Mouse (Mus musculus) megakaryocyte, embryonic 14.5 days (primary cell): Measurements from ENCODE around the gene Slc35e3. TPM values are rescaled to one million over a fixed set of nuclear protein-coding genes. Genes with fewer than 3 reads are reported as not detected.
A peak's percentile ranks its signal among the peaks of the same experiment; 100 is the strongest.

Experiments
- H3K27me3 ChIP-seq: replicated peaks from 2 replicates; pipeline ENCODE3; 2012; ENCODE audit warnings: inconsistent platforms
- H3K36me3 ChIP-seq: replicated peaks from 2 replicates; pipeline ENCODE3; 2012; ENCODE audit warnings: low read length, inconsistent platforms, mixed read lengths
- H3K4me1 ChIP-seq: 2 replicates; pipeline ENCODE4 v1.6.1; 2012; ENCODE audit warnings: inconsistent platforms
- H3K4me3 ChIP-seq: replicated peaks from 2 replicates; pipeline ENCODE3; 2012; ENCODE audit warnings: moderate library complexity, mild to moderate bottlenecking, inconsistent platforms
- H3K9me3 ChIP-seq: 2 replicates; pipeline ENCODE4 v1.6.1; 2012; ENCODE audit warnings: inconsistent platforms
- FLI1 ChIP-seq: IDR thresholded peaks from 2 replicates; pipeline ENCODE4 v1.6.1; 2012; ENCODE audit warnings: low read length, inconsistent platforms, mixed read lengths
- GATA1 ChIP-seq: IDR thresholded peaks from 3 replicates; pipeline ENCODE4 v1.6.1; 2012; ENCODE audit warnings: mixed read lengths, low read length, inconsistent platforms, borderline replicate concordance
- polyA plus RNA-seq: library from polyadenylated mRNA; stranded (reverse); fragments of >175 nt; gene quantifications from 2 replicates; pipeline ENCODE4 v1.2.3, GENCODE M21; 2012; ENCODE audit warnings: low replicate concordance; ENCODE audit not compliant: insufficient read depth

Slc35e3 gene
- polyA plus RNA-seq, 1 experiment = 0.47 TPM

DNA sequence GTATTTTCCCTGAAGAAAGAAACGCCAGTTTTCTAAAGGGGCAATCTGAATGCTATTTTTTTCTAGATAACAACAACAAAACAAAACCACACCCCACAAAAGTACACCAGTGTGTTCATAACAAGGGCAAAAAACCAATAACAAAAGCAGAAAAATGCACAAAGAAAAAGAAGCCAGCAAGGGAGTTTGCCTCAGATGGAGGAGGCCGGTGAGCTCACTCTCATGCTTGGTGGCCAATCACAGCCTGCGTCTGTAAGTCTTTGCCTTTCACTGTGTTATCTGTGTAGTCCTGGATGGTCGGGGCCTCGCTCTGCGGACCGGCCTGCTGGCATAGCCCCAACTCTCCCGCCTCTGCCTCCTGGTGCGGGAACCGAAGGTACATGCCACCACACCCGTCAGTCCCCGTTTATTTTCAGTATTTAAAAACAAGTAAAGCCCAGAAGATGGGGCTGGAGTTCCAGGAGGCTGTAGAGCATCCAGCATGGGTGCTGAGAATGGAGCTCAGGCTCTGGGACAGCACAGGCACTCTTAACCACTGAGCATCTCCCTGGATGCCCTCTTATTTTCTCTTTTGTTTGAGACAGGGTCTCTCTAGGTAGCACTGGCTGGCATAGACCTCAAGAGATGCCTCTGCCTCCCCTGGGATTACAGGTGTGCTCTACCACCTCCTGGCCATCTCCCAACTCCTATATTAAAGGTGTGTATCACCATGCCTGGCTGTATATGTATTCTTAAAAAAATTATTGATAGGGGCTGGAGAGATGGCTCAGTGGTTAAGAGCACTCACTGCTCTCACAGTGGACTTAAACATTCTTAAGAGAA lies 30.3 kb upstream of the Slc35e3 start:
- H3K36me3 ChIP-seq = peaks cover 97% of the 10 kb centered on the region
- no peak for TF ChIP-seq GATA1
- no peak for TF ChIP-seq FLI1
- H3K9me3 ChIP-seq = no peaks in the 10 kb centered on the region
- no peaks in the 10 kb centered on the region for H3K27me3 ChIP-seq
- H3K4me3 ChIP-seq = no peak overlapping the region
- no peaks in the 10 kb centered on the region for H3K4me1 ChIP-seq

DNA sequence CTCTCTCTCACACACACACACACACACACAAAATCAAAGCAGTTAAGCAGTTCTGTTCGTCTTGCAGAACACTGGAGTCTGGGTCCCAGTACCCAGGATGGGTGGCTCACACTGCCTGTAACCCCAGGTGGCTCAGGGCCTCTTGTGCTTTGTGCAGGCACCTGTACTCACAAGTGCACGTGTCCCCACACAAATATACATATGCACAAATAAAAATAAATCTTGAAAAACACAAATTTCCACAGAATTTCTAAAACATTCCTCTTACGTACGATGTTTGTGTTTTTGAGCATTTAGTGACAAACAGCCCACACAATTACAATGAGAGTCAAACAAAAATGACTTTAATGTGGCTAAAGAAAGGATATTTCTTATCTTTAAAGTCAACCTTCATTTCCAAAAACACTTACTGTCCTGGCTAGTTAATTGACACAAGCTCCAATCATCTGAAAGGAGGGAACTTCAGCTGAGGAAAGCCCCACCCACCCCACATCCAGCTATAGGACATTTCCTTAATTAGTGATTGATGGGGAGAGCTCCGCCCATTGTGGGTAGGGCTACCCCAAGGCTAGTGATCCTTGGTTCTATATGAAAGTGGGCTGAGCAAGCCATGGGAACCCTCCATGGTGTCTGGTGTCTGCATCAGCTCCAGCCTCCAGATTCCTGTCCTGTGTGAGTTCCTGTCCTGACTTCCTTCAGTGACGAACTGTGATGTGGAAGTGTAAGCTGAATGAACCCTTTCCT lies 29.4 kb upstream of the Slc35e3 start:
- Histone ChIP-seq H3K9me3 (no peaks in the 10 kb centered on the region), H3K36me3 (peaks cover 97% of the 10 kb centered on the region), H3K4me3 (no peak overlapping the region), H3K4me1 (no peaks in the 10 kb centered on the region), H3K27me3 (no peaks in the 10 kb centered on the region)
- TF ChIP-seq GATA1 (no peak), FLI1 (no peak)

DNA sequence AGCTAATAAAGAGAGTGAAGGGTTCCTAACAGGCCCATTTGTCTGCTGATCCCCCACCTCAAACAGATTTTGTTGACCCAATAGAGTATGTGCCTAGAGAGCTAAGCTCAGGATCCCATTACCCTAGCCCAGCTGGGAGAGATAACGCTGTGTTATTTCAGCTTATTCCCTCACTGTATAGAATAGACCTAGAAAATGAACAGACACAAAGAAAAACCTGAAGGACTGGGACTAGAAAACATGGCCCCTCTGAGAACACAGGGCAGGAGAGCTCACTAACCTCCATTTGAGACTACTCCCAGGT lies 28.6 kb upstream of the Slc35e3 start:
- H3K27me3 ChIP-seq = no peaks in the 10 kb centered on the region
- H3K36me3 ChIP-seq = peaks cover 97% of the 10 kb centered on the region
- no peak for TF ChIP-seq GATA1
- TF ChIP-seq FLI1 = no peak
- no peak overlapping the region for H3K4me3 ChIP-seq
- H3K9me3 ChIP-seq = no peaks in the 10 kb centered on the region
- no peaks in the 10 kb centered on the region for H3K4me1 ChIP-seq

DNA sequence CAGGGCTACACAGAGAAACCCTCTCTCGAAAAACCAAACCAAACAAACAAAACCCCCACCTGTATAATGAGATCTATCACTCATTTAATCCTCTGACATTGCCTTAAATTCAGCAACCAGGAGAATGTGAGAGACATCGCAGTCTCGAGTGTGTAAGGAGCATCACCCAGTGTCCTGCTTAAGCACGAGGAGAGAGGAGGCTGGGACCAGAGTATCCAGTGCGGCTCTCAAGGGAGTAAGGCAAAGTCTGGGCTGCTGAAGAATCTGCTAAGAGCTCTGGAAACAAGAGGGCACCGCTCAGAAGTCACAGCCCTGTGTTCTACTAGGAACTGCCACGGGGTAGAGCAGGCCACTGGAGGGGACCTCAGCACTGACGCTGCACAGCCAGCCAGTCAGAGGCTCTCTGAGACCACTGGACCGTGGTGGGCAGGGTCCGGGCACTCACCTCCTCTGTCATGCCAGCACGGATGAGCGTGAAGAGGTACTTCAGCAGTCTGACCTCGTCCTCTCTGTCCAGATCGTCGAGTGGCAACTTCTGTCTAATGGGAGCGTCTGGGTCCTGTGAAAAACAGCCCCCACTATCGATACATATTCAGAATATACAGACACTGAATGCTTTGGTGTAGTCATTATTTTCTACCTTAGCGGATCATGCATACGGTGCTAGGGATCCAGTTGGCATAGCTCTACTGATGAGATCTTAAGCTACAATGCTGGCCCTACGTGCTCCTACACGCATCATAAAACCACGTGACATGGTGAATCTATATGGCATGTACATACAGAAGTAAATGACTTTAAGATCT lies 28.0 kb upstream of the Slc35e3 start:
- no peaks in the 10 kb centered on the region for H3K9me3 ChIP-seq
- H3K27me3 ChIP-seq = no peaks in the 10 kb centered on the region
- H3K4me3 ChIP-seq = no peak overlapping the region
- TF ChIP-seq GATA1 = no peak
- no peak for TF ChIP-seq FLI1
- peaks cover 97% of the 10 kb centered on the region for H3K36me3 ChIP-seq
- no peaks in the 10 kb centered on the region for H3K4me1 ChIP-seq

- peaks cover 92% of the 10 kb centered on the region for H3K36me3 ChIP-seq
- no peaks in the 10 kb centered on the region for H3K9me3 ChIP-seq
- H3K4me1 ChIP-seq = no peaks in the 10 kb centered on the region
- no peaks in the 10 kb centered on the region for H3K27me3 ChIP-seq
- TF ChIP-seq GATA1 = no peak
- TF ChIP-seq FLI1 = no peak
- H3K4me3 ChIP-seq = no peak overlapping the region
Observed at GRCm38 (mm10) chr10:117773106-117773720, 27.0 kb upstream of the Slc35e3 start.

- Histone ChIP-seq H3K36me3 (peaks cover 92% of the 10 kb centered on the region), H3K4me3 (no peak overlapping the region), H3K9me3 (no peaks in the 10 kb centered on the region), H3K4me1 (no peaks in the 10 kb centered on the region), H3K27me3 (no peaks in the 10 kb centered on the region)
- TF ChIP-seq GATA1 = no peak
- TF ChIP-seq FLI1 = no peak
Observed at GRCm38 (mm10) chr10:117772364-117773105, 26.4 kb upstream of the Slc35e3 start.

- no peak for TF ChIP-seq FLI1
- no peaks in the 10 kb centered on the region for H3K9me3 ChIP-seq
- H3K27me3 ChIP-seq = no peaks in the 10 kb centered on the region
- H3K4me1 ChIP-seq = no peaks in the 10 kb centered on the region
- no peak overlapping the region for H3K4me3 ChIP-seq
- peaks cover 90% of the 10 kb centered on the region for H3K36me3 ChIP-seq
Observed at GRCm38 (mm10) chr10:117771131-117771510, 25.0 kb upstream of the Slc35e3 start.

GRCm38 (mm10) chr10:117770286-117771130 lies 24.3 kb upstream of the Slc35e3 start:
- H3K36me3 ChIP-seq = peaks cover 90% of the 10 kb centered on the region

More at GRCm38 (mm10) chr10:117770286-117771130, 24.3 kb upstream of the Slc35e3 start:
- Histone ChIP-seq H3K27me3 (no peaks in the 10 kb centered on the region), H3K4me3 (peak overlapping the region; percentile 78), H3K4me1 (no peaks in the 10 kb centered on the region), H3K9me3 (no peaks in the 10 kb centered on the region)
- TF ChIP-seq FLI1 (no peak), GATA1 (no peak)
